Mouse (Mus musculus): ENCODE results near the gene Pola1.

Pola1 gene

DNA sequence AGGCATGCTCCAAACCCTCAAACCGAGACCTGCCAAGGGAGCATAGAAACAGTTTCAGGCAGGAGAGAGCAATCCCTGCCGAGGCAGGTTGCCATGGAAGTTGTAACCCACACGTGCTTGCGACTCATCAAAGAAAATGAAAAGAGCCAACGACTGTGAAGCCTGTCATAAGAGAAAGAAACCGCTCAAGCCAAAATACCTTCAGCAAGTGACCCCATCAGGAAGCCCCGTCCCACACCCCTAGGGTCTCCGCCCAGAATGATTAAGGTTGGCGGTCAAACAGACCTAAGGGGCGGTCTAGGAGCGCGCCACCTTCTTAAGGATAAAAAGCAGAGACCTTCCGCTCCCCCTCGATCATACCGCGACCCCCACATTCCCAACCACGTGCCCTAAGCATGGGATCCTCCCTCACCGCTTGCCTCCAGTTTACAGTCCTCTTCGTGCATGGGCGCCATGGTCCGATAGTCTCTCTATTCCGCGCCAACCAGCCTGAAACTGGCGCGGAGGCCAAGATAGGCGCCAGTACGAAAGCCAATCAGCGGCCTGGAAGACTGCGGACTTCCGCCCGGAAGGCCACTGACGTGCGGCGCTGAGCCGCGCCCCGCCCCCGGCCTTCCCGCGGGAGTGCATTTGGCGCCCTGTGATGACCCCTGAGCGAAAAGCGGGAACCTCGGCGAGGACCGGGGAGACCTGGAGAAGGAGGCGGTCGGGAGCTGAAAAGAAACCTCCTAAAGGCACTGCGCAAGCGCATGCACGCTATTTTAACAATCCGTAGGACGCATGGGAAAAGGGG, at the start of gene Pola1:
Gene Pola1 (minus strand): TSS at position 499 of the 793 bp plus-strand sequence.
- DNase-seq = peak; percentile 87 to 94

DNA sequence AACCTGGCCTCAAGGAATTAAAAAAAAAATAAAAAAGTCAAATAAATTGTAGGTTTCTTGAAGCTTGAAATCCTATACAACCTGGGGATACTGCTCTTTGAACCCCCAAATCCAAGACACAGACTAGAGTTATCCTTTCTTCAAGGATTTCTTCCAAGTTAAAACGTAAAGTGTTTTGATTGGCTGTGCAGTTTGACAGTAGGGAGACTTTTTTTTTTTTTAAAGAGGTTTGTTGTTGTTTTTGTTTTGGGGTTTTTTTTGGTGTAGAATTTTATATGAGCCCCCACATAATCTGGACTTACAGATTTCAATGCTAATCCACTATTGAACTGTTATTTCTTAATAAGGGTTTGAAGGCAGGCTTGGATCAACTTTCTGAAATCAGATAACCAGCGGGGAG, 44.3 kb upstream of the Pola1 start:
- DNase-seq = no peak

DNA sequence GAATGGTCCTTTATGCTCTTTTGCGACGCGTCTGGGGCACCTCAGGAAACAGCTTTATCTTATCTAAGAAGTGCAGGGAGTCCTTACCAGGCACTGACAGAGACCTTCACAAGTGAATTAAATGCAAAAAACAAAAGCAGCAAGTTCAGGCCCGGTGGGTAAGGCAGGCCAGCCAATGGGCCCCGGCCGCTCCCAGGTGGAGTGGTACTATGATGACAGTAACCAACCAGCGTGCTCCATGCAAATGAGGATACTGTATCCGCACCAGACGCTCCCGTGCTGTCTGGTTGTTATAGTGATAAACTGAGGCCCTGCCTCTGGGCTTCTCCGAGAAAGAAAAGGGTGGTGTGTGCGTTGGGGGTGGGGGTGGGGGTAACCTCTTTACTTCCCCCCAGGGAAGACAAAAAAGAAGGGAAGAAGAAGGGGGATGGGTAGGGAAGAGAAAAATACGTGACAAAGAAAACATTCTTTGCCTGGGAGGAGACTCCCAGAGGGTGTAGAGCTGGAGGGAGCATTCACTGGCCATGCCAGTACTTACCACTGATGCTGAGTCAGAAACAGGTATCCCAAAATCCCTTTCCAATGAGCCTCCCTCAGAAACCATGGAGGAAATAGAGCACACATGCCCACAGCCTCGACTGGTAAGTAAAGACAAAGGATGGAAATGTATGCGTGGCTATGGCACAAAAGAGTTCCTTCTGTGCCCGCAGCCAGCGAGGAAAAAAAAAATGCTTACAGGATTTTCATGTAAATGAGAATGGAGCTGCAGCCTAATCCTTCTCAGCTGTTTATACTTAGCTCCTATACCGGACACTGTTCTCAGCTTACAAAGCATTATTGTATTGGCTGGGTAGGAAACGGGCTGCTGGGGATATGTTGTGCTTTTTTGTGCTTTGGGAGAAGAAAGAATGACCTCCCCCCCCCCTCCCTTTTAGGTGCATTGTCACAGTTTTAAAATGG, 43.2 kb upstream of the Pola1 start:
- DNase-seq = peak; percentile 27 to 49

DNA sequence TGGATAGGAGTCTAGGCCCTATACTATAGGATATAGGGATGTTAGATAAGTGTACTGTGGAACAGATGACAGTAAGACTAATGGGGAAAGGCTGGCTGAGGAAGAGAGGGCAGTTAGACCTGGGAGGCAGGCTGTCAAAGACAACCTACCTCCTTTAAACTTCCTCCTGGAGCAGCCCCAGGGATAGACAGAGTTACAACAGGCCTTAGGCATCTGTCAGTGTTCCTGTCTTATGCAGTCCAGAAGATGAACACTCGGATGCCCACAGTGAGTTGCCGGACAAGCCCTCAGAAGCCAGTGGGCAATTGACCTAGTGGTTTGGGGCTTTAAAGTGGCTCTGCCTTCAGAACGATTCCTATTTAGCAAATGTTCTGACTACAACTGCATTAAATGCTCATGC, 42.5 kb upstream of the Pola1 start:
- no peak for DNase-seq

DNA sequence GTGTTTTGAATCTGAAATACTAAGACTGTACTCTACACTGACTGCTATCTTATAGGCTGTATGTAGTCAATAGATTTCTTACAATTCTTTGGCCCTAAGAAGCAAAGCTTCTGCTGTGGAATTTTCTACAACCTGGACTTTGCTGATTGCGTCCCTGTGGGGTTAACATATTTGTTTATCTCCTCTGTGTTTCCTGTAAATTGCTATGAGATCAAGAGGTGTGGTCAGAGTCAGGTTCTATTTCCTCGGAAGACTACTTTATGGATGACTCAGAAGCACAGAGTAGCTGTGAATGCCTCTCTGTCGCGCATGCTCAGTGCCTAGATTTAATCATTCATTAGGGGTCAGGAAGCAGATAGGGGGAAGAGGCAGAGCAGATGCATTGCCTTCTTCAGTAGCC, 32.8 kb upstream of the Pola1 start:
- no peak for DNase-seq

DNA sequence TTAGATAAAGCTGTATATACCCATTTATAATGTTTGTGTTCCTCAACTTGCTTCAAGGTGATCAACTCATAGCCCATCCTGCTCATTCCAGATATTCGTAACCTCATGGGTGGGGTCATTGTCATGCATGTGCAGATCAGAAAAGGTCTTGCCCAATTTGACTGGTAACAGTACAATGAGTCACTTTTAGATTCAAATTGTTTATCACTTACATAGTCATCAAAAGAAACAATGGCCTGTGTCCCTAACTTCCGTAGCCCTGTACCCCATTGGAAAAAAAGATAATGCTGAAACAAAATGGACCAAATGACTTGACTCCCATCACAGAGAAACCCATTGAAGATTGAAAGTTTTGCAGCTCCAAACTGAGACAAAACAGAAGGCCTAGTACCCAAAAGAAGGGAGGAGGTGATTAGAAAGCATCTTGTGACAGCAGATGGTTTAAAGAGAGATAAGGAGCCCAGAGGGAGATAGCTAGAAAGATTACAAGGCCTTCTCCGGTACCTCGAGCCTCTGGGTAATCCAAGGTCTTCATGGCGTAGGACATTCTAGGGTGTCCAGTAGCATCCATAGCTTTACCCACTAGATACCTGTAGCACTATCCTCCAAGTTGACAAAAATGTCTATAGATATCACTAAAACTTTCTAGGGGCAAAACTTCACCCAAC, 32.1 kb upstream of the Pola1 start:
- DNase-seq = no peak

DNA sequence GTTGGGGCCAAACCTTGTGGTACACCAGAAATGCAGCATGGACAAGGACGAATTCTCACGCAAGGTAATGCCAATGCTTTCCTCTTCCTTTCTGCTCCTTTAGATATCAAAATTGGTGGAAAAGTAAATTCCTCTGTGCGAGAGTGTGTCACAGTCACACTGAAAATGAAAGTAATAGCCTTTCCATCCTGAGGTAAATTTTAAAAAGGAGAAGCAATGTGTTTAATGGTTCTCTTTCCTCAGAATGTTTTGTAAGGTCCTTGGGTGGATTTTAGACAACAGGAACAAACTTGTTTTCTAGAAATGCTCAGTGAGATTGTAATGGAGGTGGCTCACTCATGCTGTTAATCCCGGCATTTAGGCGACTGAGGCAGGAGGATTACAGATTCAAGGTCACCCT, 23.2 kb upstream of the Pola1 start:
- DNase-seq = no peak

DNA sequence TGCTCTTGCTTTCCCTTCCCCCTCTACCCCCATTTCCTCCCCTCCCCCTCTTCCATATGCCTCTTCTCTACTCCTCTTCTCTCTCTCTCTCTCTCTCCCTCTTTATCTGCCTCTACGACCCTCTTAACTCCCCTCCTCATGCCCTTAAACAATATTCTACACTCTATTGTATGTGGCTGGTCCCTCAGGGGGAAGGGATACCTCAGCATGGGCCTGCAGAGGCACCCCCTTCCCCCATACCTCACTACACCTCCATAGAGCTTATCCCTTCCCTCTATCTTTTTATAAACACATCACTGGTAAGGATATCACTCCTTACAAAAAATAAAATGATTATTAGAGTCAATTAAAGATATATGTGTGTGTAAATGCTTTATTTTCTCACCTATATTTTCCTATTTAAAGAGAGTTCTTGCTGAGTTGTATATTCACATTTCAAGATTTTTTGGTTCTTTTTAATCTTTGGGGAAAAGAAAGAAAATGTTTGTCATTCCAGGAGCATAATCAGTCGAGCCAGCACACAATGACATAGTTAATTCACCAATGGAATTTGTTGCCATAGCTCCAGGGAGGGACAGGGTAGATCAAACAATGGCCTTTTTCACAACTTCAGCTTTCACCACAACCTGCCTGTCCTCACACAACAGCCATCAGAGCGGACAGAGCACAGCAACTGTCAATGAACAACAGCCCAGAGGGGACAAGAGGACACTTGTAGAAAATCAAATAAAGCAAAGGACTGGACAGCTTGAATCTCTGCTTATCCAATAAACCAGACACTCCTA, 22.5 kb upstream of the Pola1 start, which contains the start of gene Pcyt1b:
Gene Pcyt1b (plus strand): TSS at position 646 of the 785 bp plus-strand sequence.
- DNase-seq = no peak

DNA sequence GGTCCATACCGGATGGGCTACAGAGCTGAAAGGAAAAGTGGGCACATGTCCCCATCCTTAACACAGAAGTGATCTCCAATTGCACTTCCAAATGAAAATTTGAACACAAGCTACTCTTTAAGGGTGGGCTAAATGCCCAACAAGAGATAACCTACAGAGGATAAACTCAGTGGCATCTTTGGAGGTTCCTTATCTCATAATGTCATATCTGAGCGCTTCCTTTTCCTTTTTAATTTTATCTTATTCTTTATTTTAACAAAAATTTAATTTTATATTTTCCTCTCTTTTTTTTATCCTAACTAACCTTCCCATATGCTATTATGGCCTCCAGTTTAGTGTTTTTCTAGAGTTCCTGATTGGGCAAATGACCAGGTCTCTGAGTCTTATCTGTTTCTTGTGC, 18.8 kb upstream of the Pola1 start:
- DNase-seq = no peak

DNA sequence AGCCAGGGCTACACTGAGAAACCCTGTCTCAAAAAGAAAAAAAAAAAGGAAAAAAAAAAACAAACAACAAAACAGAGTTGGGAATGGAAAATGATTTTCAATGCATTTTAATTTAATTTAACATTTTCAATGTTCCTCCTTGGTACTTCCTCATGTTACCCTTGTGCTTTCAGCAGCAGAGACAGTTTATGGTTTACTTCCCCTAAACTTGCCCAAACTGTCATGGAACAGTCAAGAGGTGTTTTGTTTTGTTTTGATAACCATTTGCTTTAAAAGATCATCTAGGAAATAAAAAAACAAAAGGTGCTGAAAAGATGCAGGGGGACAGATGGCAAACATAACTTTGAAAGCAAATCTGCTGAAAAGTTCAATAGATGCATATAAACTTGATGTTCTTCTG, 12.1 kb upstream of the Pola1 start:
- no peak for DNase-seq

DNA sequence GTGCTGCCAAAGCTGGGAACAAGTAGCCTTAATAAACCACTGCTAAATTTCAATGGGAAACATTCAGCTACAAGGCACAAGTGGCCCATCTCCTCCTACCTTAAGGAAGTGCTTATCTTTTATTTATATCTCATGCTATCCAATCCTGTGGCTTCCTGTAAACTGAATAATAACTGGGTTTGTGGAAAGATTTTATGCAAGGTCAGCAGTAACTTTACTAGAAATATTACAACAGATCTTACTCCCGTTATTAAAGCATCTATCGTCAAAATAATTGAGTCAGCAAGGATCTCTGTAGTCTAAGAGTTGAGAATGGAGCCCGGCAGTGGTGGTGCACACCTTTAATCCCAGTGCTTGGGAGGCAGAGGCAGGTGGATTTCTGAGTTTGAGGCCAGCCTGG, 11.6 kb upstream of the Pola1 start:
- DNase-seq = no peak

DNA sequence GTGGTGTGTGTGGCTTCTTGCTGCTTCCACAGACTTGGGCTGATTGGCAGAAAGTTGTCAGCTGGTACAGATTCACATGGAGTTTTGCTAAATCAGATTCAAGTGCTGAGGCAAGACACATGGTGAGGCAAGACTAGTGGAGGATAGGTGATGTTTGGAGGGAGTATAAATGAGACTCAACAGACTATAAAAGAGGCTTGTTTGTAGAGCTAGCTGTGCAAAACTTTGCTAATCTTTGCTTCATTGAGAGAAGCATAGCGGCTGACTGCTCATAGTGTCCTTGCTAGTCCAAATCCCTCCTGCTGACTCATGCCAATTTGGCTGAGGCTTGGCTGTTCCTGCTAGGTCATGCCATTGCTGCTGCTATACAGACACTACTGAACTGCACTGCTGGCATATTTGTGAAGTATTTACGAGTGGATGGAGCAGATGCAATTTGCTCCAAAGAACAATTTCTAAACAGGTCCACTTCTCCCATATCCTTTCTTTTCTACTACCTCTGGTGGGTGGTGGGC, 3.0 kb upstream of the Pola1 start:
- DNase-seq = no peak

DNA sequence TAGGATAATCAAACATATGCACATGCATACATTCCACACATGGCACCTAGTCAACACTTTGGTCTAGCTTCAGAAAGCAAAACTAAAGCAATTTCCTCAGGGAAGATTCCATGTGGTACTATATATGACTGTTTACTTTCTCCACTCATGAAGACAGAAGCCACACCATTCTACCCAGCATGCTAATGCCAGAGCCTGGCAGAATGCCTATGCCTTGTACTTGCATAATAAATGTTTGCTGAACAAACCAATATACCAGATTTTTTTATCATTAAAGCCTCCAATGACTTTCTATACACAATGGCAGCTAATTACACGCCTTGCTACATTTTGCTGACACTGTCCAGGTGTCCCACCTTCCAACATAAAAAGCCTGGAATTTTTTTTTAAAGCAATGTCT, 1.7 kb downstream of the Pola1 start:
- DNase-seq = no peak

DNA sequence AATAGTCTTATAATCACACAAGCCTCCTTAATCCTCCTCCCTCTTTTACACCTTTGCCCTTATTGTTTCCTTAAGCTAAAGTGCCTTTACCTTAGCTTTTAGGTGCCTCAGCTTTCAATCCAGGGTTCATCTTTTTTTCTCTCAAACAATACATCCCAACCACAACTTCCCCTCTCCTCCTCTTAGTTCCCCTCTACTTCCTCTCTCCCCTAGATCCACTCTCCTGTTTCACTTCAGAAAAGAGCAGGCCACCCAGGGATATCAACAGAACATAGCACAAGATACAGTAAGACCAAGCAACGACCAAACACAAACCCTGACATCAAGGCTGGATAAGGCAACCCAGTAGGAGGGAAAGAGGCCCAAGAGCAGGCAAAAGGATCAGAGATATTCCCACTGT, 29.7 kb downstream of the Pola1 start:
- no peak for DNase-seq

DNA sequence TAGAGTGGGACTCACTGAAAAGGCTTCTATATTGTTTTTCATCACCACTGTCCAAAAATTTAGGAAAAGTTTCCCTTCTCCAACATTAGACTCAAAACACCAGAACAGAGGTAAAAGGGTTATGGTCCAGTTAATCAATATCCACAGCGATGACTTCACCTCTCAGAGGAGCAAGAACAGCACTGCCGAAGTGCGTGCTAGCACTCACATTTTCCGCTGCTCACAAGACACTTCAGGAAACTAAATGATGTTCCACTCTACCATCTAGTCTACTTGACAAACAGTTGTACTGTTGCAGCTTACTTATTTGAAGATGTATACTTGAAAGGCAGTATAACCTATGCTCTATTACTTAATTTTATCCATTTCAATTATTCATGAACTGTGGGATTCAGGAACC, 37.7 kb downstream of the Pola1 start:
- DNase-seq = no peak

DNA sequence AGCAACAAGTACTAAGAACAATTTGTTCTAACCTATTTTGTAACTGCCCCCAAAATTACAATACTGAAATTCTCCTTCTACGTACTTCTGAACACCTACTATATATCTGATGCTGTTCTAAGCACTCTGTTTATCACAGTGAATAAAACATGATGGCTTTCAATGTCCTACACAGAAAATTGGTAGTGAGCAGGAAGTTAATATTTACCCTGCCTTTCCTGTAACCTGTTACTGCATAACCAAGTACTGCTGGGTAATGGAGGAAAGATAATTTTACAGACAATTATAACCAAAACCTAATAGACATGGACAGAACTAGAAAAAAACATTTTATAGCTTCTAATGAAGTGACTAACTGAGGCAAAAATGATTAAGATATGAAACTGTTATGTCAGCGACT, 51.0 kb downstream of the Pola1 start:
- DNase-seq = no peak

DNA sequence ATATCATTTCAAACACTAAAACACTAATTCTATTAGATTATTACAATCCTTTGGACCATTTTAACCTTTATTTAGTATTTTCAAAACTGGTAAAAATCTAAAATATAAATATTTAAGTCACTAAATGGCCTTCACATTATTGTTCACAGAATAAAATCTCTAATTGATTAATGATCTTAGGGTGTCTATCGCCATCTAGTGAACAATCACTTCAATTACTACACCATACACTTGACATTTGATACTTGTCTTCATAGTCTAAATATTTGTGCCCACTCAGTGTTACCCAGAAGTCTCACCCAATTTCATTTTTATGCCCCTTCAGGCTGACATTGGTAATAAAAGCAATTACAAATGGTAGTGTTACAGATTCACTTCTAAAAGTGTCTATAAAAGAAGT, 74.8 kb downstream of the Pola1 start:
- no peak for DNase-seq

DNA sequence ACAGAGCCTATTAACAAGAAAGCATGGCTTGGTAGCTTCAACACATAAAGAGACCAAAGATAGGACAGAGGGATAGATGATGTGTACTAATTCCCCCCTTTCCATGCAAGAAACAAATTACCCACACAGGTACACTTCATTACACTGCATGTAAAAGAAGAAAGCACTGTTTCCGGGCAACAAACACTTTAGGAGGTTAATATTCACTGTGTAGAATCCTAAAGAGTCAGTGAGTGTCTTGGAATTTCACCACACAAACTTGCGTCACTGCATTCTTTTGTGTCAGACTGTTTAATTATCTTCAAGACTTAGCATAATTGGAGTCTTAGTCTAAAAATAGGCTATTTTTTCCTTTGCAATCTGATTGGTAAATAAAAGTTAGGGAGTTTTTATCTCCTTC, 92.2 kb downstream of the Pola1 start:
- DNase-seq = no peak

DNA sequence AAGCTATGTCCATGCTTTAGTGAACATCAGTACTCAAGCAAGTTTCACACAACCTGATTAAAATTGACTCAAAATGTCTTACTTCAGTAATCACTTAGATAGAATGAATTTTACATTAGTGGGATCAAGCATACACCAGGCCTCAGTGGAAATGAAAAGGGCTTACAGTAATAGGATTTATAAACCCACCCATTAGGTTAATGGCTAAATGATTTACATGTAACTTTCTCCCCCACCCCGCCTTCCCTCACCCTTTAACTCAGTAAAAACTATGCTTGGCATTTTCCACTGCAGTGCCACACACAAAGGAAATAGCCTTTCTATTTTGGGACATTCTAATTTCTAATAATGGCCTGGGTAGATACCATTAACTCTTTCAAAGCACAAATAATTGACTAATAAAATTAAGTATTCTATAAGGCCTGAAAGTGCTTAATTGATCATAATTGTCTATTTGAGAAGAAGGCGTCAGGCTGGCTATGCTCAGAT, 129.0 kb downstream of the Pola1 start:
- DNase-seq = no peak

DNA sequence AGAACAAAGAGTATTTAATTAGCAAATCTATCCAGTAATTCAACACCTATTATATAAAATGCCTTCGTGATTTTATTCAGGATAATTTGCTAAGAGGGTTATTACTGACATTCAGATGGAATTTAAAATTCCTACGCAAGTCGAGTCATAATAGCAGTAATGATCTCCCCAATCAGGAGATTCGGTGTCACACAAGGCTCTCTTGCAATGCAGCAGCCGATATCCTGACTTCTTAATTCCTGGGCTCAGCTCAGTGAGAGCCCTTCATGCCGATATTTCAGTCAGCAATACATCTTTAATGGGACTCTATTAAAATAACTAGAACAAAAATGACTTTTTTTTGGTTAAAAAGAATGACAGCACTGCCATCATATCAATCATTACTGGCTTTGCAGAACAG, 134.4 kb downstream of the Pola1 start:
- no peak for DNase-seq

DNA sequence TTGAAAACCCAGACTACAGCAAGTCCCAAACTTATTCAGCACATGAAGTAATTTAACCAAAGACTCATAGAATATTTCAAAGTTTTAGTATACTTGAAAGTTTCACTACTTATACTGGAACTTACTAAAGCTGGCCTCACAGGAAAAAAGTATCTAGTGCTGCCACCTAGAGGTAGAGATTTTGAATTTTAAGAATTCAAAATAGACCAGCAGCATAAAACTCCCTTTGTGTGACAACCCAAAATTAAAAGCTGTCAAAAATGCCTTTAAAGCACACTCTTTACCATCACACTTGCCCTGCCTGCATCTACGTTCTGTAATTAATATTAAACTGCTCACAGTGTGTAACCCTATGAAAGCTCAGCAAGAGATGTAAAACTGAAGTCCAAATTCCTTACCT, 166.2 kb downstream of the Pola1 start:
- DNase-seq = no peak

DNA sequence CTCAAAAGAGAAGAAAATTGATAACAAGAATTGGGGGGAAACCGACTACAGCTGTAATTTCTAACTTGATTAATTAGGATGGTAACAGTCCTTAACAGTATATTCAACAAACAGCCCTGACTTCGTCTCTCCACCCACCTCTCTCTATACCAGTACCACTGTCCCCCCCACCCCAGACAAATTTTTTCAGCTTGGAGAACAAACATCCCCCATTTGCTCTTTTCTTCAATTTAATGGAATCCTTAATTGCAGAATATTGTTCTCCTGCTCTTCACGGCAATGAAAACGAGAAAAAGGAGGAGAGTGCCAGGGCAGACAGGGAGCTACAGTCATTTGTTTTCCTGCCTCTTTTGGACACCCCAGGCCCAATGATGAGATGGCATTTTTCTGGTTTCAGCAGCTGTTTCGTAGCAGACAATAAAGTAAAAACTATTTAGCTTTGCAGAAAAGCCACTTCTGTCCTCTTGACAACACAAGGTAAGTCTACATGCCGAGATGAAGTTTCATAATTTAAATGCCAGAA, 202.2 kb downstream of the Pola1 start:
- no peak for DNase-seq
